Mouse (Mus musculus): Measurements from ENCODE around the gene Calu.

DNA sequence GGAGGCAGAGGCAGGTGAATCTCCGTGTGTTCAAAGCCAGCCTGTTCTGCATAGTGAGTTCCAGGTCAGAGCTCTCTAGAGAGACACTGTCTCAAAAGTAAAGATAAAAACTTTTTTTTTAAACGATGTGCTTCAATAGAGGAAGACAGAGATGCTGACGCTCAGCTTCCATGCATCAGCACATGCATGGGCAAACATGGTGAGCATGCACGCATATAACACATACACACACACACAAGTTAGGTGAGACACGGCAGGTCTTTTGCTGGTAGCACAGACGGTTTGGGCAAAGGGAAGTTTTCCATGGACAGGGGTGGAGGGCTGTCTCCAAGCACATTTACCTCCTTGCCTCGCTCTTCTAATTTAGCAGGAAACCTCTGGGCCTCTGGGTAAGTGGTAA is 25.7 kb upstream of the Calu start:
- TF ChIP-seq CTCF (IDR thresholded peaks at IDR 0.05; ENCODE audit: insufficient read depth, low read length) (no peak), POLR2A (IDR thresholded peaks at IDR 0.05; ENCODE audit: borderline replicate concordance, extremely low read depth, low read depth, low read length) (no peak)

Measured in lung, adult 2 months (tissue).